Mouse (Mus musculus) MEL (cell line): ENCODE data around the gene Pla2r1. TPM values are rescaled to one million over a fixed set of nuclear protein-coding genes. Genes with fewer than 3 reads are reported as not detected.

Experiments used
- DNase-seq: peaks from one replicate; pipeline ENCODE4 v3.0.0; 2011; ENCODE audit warnings: low read depth, low spot score
- H3K27ac ChIP-seq: 2 replicates; pipeline ENCODE4 v1.5.1; 2012; ENCODE audit warnings: low read depth, mild to moderate bottlenecking, control low read depth, low read length, moderate library complexity; ENCODE audit not compliant: control insufficient read depth
- H3K27me3 ChIP-seq, 2 experiments: fragments of 150-350 bp in 1 of 2; sonication (generic) in 1 of 2; 2 replicates each; pipeline ENCODE4 v1.6.1; 2012; ENCODE audit warnings: low read length in 2 of 2, mild to moderate bottlenecking in 2 of 2, improper control_type of control experiment in 1 of 2, moderate library complexity in 1 of 2; ENCODE audit not compliant: insufficient read depth in 2 of 2, control insufficient read depth in 1 of 2
- H3K36me3 ChIP-seq, 2 experiments: 2 replicates each; pipeline ENCODE4 v1.6.1; 2012 to 2014; ENCODE audit warnings: low read length in 2 of 2, improper control_type of control experiment in 1 of 2, inconsistent platforms in 1 of 2, mild to moderate bottlenecking in 1 of 2; ENCODE audit not compliant: insufficient read depth in 2 of 2, control insufficient read depth in 1 of 2
- H3K4me1 ChIP-seq, 2 experiments: fragments of 150-350 bp in 1 of 2; sonication (generic) in 1 of 2; 2 replicates each; pipeline ENCODE4 v1.6.1; 2012; ENCODE audit warnings: low read length in 2 of 2, improper control_type of control experiment in 1 of 2, mild to moderate bottlenecking in 1 of 2; ENCODE audit not compliant: insufficient read depth in 2 of 2, control insufficient read depth in 1 of 2
- H3K4me3 ChIP-seq, 2 experiments: fragments of 150-350 bp in 1 of 2; sonication (generic) in 1 of 2; 2 replicates each; pipeline ENCODE4 v1.5.1; 2012; ENCODE audit warnings: low read depth in 2 of 2, low read length in 2 of 2, mild to moderate bottlenecking in 2 of 2, moderate library complexity in 2 of 2, control low read depth in 1 of 2, improper control_type of control experiment in 1 of 2; ENCODE audit not compliant: control insufficient read depth in 1 of 2, insufficient read depth in 1 of 2
- H3K79me2 ChIP-seq: 2 replicates; pipeline ENCODE4 v1.6.1; 2012; ENCODE audit warnings: mild to moderate bottlenecking, low read length, moderate library complexity; ENCODE audit not compliant: control insufficient read depth, poor library complexity, insufficient read depth
- H3K9ac ChIP-seq: 2 replicates; pipeline ENCODE4 v1.6.1; 2012; ENCODE audit warnings: low read depth, mild to moderate bottlenecking, control low read depth, low read length, moderate library complexity; ENCODE audit not compliant: control insufficient read depth, poor library complexity, severe bottlenecking
- H3K9me3 ChIP-seq: fragments of 150-350 bp; sonication (generic); replicated peaks from 2 replicates; pipeline ENCODE4 v1.6.1; 2012; ENCODE audit warnings: mild to moderate bottlenecking, low read length, improper control_type of control experiment, moderate library complexity; ENCODE audit not compliant: insufficient read depth
- BHLHE40 ChIP-seq: IDR thresholded peaks from 2 replicates; pipeline ENCODE4 v1.6.1; 2012; ENCODE audit warnings: low read depth, mild to moderate bottlenecking, inconsistent platforms, low read length, improper control_type of control experiment, borderline replicate concordance
- E2F4 ChIP-seq: IDR thresholded peaks from 2 replicates; pipeline ENCODE4 v1.6.1; 2011; ENCODE audit warnings: low read depth, low read length, improper control_type of control experiment, borderline replicate concordance
- EP300 ChIP-seq, 2 experiments: IDR thresholded peaks; 2 replicates each; pipeline ENCODE4 v1.6.1; 2011; ENCODE audit warnings: improper control_type of control experiment in 2 of 2, low read length in 2 of 2, low read depth in 1 of 2, mild to moderate bottlenecking in 1 of 2
- ETS1 ChIP-seq: IDR thresholded peaks from 2 replicates; pipeline ENCODE4 v1.6.1; 2012; ENCODE audit warnings: low read depth, mild to moderate bottlenecking, inconsistent platforms, low read length, improper control_type of control experiment, moderate library complexity
- HCFC1 ChIP-seq: IDR thresholded peaks from 2 replicates; pipeline ENCODE4 v1.6.1; 2012; ENCODE audit warnings: low read depth, mild to moderate bottlenecking, inconsistent platforms, low read length, improper control_type of control experiment, moderate library complexity
- JUND ChIP-seq: IDR thresholded peaks from 2 replicates; pipeline ENCODE4 v1.6.1; 2011; ENCODE audit warnings: low read depth, mild to moderate bottlenecking, improper control_type of control experiment, low read length
- MEF2A ChIP-seq: IDR thresholded peaks from 2 replicates; pipeline ENCODE4 v1.6.1; 2014; ENCODE audit warnings: low read depth, mild to moderate bottlenecking, inconsistent platforms, low read length, improper control_type of control experiment; ENCODE audit not compliant: poor library complexity, insufficient replicate concordance, severe bottlenecking; ENCODE audit errors: extremely low read depth
- MYB ChIP-seq: IDR thresholded peaks from 2 replicates; pipeline ENCODE4 v1.6.1; 2011; ENCODE audit warnings: mild to moderate bottlenecking, low read depth, low read length, improper control_type of control experiment
- POLR2AphosphoS2 ChIP-seq: IDR thresholded peaks from 2 replicates; pipeline ENCODE4 v1.6.1; 2011; ENCODE audit warnings: low read length, improper control_type of control experiment
- POLR2AphosphoS5 ChIP-seq: IDR thresholded peaks from 2 replicates; pipeline ENCODE4 v1.6.1; 2012; ENCODE audit warnings: low read depth, borderline replicate concordance, mild to moderate bottlenecking, inconsistent platforms, low read length, moderate library complexity, mixed read lengths
- RCOR1 ChIP-seq: IDR thresholded peaks from 2 replicates; pipeline ENCODE4 v1.6.1; 2012; ENCODE audit warnings: low read depth, mild to moderate bottlenecking, inconsistent platforms, low read length, improper control_type of control experiment
- TCF12 ChIP-seq: IDR thresholded peaks from 2 replicates; pipeline ENCODE4 v1.6.1; 2014; ENCODE audit warnings: low read depth, mild to moderate bottlenecking, inconsistent platforms, low read length, improper control_type of control experiment, moderate library complexity
- UBTF ChIP-seq: IDR thresholded peaks from 2 replicates; pipeline ENCODE4 v1.6.1; 2012; ENCODE audit warnings: low read depth, mild to moderate bottlenecking, inconsistent platforms, low read length, improper control_type of control experiment, moderate library complexity, borderline replicate concordance; ENCODE audit not compliant: insufficient read depth
- USF2 ChIP-seq, 2 experiments: IDR thresholded peaks; 2 replicates each; pipeline ENCODE4 v1.6.1; 2011 to 2012; ENCODE audit warnings: improper control_type of control experiment in 2 of 2, low read length in 2 of 2, borderline replicate concordance in 1 of 2, inconsistent platforms in 1 of 2, low read depth in 1 of 2, mild to moderate bottlenecking in 1 of 2; ENCODE audit not compliant: insufficient read depth in 1 of 2
- ZMIZ1 ChIP-seq: IDR thresholded peaks from 2 replicates; pipeline ENCODE4 v1.6.1; 2012; ENCODE audit warnings: low read depth, mild to moderate bottlenecking, inconsistent platforms, low read length, improper control_type of control experiment, moderate library complexity
- polyA plus RNA-seq, 2 experiments: library from polyadenylated mRNA; stranded (reverse) in 1 of 2; unstranded in 1 of 2; fragments of >175 nt in 1 of 2; fragments of >200 nt in 1 of 2; gene quantifications; 2 replicates each; pipeline versions ENCODE4 v1.2.1 to v1.2.4; 2012; ENCODE audit warnings: low replicate concordance in 2 of 2, low read depth in 1 of 2; ENCODE audit not compliant: insufficient read length in 2 of 2, insufficient read depth in 1 of 2, missing spikeins in 1 of 2
- total RNA-seq: library from RNA; depleted of rRNA; stranded (reverse); fragments of 300-350 nt; gene quantifications from 2 replicates; pipeline ENCODE4 v1.2.3, GENCODE M21; 2012

Pla2r1 gene
- total and polyA plus RNA-seq, 3 experiments, result not detected

GRCm38 (mm10) chr2:60377260-60377659 is 175.8 kb downstream of the Pla2r1 start:
- no peak overlapping the region for H3K27ac ChIP-seq
- no peak for DNase-seq
- no peak for TF ChIP-seq RCOR1
- TF ChIP-seq MEF2A, result no peak
- no peak for TF ChIP-seq JUND

GRCm38 (mm10) chr2:60375608-60376107 is 177.4 kb downstream of the Pla2r1 start:
- Histone ChIP-seq H3K79me2 (no peaks in the 10 kb centered on the region), H3K9ac (no peak overlapping the region), H3K36me3 (peaks cover 0 to 5% of the 10 kb centered on the region in 2 experiments; a peak in 2 of 4 replicates), H3K4me1 (no peaks in the 10 kb centered on the region), H3K27ac (no peak overlapping the region), H3K9me3 (no peaks in the 10 kb centered on the region), H3K27me3 (no peaks in the 10 kb centered on the region), H3K4me3 (no peak overlapping the region)
- DNase-seq, result no peak
- TF ChIP-seq USF2 (IDR thresholded peaks at IDR 0.05; ENCODE audit: borderline replicate concordance in 1 of 2, insufficient read depth in 1 of 2, low read depth in 1 of 2, low read length in 2 of 2) (no peak), BHLHE40 (no peak), HCFC1 (no peak), UBTF (no peak), POLR2AphosphoS2 (no peak), ZMIZ1 (no peak), ETS1 (no peak), POLR2AphosphoS5 (no peak), E2F4 (no peak), TCF12 (no peak), EP300 (IDR thresholded peaks at IDR 0.05; ENCODE audit: low read depth in 1 of 2, low read length in 2 of 2) (no peak), MYB (no peak)

More at GRCm38 (mm10) chr2:60377260-60377659, 175.8 kb downstream of the Pla2r1 start:
- Histone ChIP-seq H3K79me2 (no peaks in the 10 kb centered on the region), H3K4me3 (no peak overlapping the region), H3K9me3 (no peaks in the 10 kb centered on the region), H3K27me3 (no peaks in the 10 kb centered on the region), H3K36me3 (peaks cover 0 to 5% of the 10 kb centered on the region in 2 experiments; a peak in 2 of 4 replicates), H3K9ac (no peak overlapping the region), H3K4me1 (0 out of 4 replicates have a peak, but pooled peaks cover 0 to 2% of the 10 kb centered on the region in 2 experiments)
